Mouse (Mus musculus) urinary bladder, postnatal 0 days (tissue): ENCODE measurements around the gene Gstcd. TPM values are rescaled to one million over a fixed set of nuclear protein-coding genes. Genes with fewer than 3 reads are reported as not detected.

Experiments used
- polyA plus RNA-seq: library from polyadenylated mRNA; unstranded; fragments of >200 nt; fragmentation: Nextera tagmentation; extraction: Ambion mirVana; gene quantifications from 2 replicates; pipeline ENCODE4 v1.2.1, GENCODE M21; 2015

The Gstcd gene
- polyA plus RNA-seq: 1.9 and 3.0 TPM in 2 replicates

GRCm38 (mm10) chr3:133091664-133092273 is at the start of gene Gstcd, which contains the start of gene Ints12:
Gene Gstcd, minus strand, starts transcription at chr3:133092033.
Gene Ints12, plus strand, starts transcription at chr3:133091840.

DNA sequence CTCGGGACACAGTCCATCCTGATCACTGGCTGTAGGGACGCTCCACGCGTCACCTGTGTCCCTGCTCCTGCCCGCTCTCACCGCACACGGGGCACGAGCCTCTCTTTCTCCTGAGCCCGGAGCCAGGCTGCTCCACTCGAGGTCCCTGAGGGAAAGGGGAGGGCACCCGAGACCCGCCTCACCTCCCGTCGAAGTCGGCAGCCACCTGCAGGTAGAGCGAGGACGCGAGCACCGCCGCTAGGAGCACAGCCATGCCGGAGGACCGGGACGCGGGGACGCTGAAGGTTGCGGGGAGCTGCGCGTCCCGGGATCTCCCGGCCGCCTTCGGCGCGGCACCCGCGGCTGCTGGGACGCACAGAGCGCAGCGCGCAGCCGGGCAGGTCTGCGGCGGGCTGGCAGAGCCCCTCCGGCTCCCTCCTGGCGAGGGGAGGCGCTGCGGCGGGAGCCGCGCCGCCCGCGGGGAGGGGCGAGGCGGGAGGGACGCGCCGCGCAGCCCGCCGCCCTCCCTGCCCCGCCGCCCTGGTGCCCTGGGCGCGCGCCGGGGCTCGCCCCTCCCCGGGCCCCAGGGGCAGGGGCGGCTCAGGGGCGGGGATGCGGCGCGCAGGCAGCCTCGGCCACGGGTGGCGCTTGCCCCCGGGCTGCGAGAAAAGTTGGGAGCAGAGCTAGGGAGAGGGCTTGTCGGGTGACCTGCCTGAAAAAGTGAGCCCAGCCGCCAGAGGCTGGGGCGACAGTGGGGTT is 141.9 kb downstream of the Gstcd start, which contains the start of gene Npnt:
TSS of gene Npnt (minus strand) at position 501 of the 738 bp plus-strand sequence.

Other genes with a start within 250 kb of the Gstcd start
- gene Npnt, start 141.7 kb downstream of the Gstcd start, polyA plus RNA-seq: 11.7 and 12.2 TPM in 2 replicates
- 9.2 and 11.7 TPM in 2 replicates for gene Ints12, start 193 bp downstream of the Gstcd start, polyA plus RNA-seq
- gene Arhgef38, start 142.9 kb upstream of the Gstcd start, polyA plus RNA-seq: not detected in 2 replicates
- 62.8 and 71.2 TPM in 2 replicates for gene Ppa2, start 218.1 kb upstream of the Gstcd start, polyA plus RNA-seq